Mouse (Mus musculus): ENCODE data around the gene Slc25a25.

GRCm38 (mm10) chr2:32407144-32407824 is 44.0 kb downstream of the Slc25a25 start:
- TF ChIP-seq CTCF (IDR thresholded peaks at IDR 0.05; ENCODE audit: control insufficient read depth, insufficient read depth, insufficient read length) = no peak
- TF ChIP-seq USF1 (IDR thresholded peaks at IDR 0.05; ENCODE audit: low read depth) = no peak
- no peak for TF ChIP-seq MYOD1 (IDR thresholded peaks at IDR 0.05; ENCODE audit: control insufficient read depth, insufficient read length, low read depth)
- no peak for TF ChIP-seq CEBPB (IDR thresholded peaks at IDR 0.05; ENCODE audit: low read depth)
